Mouse (Mus musculus): ENCODE results near the gene Nudt17. TPM values are rescaled to one million over a fixed set of nuclear protein-coding genes. Genes with fewer than 3 reads are reported as not detected.
"Not testable (repeated sequence)": the region's sequence is repeated elsewhere in the genome, so short reads cannot be mapped to it uniquely, and the experiment has no call there.

Gene Nudt17
- polyA plus RNA-seq, 1 experiment, result 6.8 TPM

DNA sequence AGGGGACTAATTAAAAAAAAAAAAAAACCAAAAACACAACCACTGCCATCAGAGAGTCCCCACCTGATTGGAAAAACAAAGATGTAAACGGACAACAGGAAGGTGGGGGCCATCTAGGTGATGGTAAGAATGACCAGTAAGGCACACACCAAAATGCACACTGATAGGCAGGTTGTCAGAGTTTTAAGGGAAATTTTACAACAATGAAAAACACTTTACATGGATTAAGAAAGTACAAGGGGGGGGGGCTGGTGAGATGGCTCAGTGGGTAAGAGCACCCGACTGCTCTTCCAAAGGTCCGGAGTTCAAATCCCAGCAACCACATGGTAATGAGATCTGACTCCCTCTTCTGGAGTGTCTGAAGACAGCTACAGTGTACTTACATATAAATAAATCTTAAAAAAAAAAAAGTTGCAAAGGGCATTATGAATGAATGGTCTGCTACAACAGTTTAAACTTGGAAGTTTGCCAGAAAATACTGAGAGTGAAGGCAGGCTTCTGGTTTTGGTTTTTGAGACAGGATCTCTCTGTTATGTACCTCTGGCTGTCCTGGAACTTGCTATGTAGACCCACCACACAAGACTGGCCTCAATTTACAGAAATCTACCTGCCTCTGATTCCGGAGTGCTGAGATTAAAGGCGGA, 39.8 kb downstream of the Nudt17 start:
- no peak for TF ChIP-seq MYOD1 (IDR thresholded peaks at IDR 0.05; ENCODE audit: control insufficient read depth in 1 of 3, insufficient read length in 2 of 3, low read depth in 2 of 3)
- no peak for TF ChIP-seq POLR2A (IDR thresholded peaks at IDR 0.05; ENCODE audit: insufficient read length, low read depth)
- TF ChIP-seq E2F4 (IDR thresholded peaks at IDR 0.05; ENCODE audit: insufficient read depth), result no peak
- no peak for TF ChIP-seq MYOG (IDR thresholded peaks at IDR 0.05; ENCODE audit: control insufficient read depth in 1 of 3, insufficient read depth in 1 of 3, insufficient read length in 2 of 3, low read depth in 2 of 3)
- no peak for TF ChIP-seq SRF (IDR thresholded peaks at IDR 0.05; ENCODE audit: control insufficient read depth, insufficient read length, low read depth)
- no peak for TF ChIP-seq POLR2AphosphoS2 (IDR thresholded peaks at IDR 0.05; ENCODE audit: insufficient read length, low read depth)
- TF ChIP-seq TCF3 (IDR thresholded peaks at IDR 0.05; ENCODE audit: insufficient read length, low read depth), result no peak
- no peak for TF ChIP-seq USF1 (IDR thresholded peaks at IDR 0.05; ENCODE audit: low read depth)
- TF ChIP-seq REST (IDR thresholded peaks at IDR 0.05; ENCODE audit: insufficient read depth, insufficient read length), result no peak
- TF ChIP-seq TCF12 (IDR thresholded peaks at IDR 0.05; ENCODE audit: insufficient read depth, poor library complexity, severe bottlenecking), result no peak
- TF ChIP-seq CEBPB (IDR thresholded peaks at IDR 0.05; ENCODE audit: insufficient read depth, poor library complexity, severe bottlenecking), result no peak
- no peak for TF ChIP-seq MAX (IDR thresholded peaks at IDR 0.05; ENCODE audit: low read depth)
- no peak overlapping the region for H3ac ChIP-seq (ENCODE audit: control insufficient read depth, insufficient read length)
- no peaks in the 10 kb centered on the region for H3K36me3 ChIP-seq (ENCODE audit: control insufficient read depth, insufficient read depth)
- H3K4me3 ChIP-seq, result no peak overlapping the region
- no peak overlapping the region for H3K4me2 ChIP-seq (ENCODE audit: low read depth)
- H3K79me2 ChIP-seq (ENCODE audit: control insufficient read depth, insufficient read depth), result no peaks in the 10 kb centered on the region
- no peaks in the 10 kb centered on the region for H3K27me3 ChIP-seq (ENCODE audit: control insufficient read depth, insufficient read depth, insufficient read length)

DNA sequence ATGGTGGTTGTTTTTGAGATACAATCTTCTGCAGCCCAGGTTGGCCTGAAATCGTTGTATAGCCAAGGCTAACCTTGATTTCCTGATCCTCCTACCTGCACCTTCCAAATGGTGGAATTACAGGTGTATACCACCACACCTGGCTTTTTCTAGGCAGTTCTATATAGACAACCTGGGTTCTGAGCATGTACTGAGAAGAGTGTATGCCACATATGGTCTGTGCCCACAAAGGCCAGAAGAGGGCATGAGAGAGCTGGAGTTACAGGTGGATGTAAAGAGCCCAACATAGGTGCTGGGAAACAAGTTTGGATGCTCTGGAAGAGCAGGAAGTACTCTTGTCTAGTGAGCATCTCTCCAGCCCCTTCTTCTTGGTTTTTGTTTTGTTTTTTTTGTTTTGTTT, 41.0 kb downstream of the Nudt17 start:
- no peaks in the 10 kb centered on the region for H3K36me3 ChIP-seq (ENCODE audit: control insufficient read depth, insufficient read depth)
- no peak overlapping the region for H3ac ChIP-seq (ENCODE audit: control insufficient read depth, insufficient read length)
- TF ChIP-seq POLR2A (IDR thresholded peaks at IDR 0.05; ENCODE audit: insufficient read length, low read depth), result no peak
- TF ChIP-seq TCF3 (IDR thresholded peaks at IDR 0.05; ENCODE audit: insufficient read length, low read depth), result no peak
- no peak for TF ChIP-seq REST (IDR thresholded peaks at IDR 0.05; ENCODE audit: insufficient read depth, insufficient read length)
- TF ChIP-seq CEBPB (IDR thresholded peaks at IDR 0.05; ENCODE audit: insufficient read depth, poor library complexity, severe bottlenecking), result no peak
- TF ChIP-seq MYOD1 (IDR thresholded peaks at IDR 0.05; ENCODE audit: control insufficient read depth in 1 of 3, insufficient read length in 2 of 3, low read depth in 2 of 3), result no peak
- TF ChIP-seq MYOG (IDR thresholded peaks at IDR 0.05; ENCODE audit: control insufficient read depth in 1 of 3, insufficient read depth in 1 of 3, insufficient read length in 2 of 3, low read depth in 2 of 3), result no peak
- TF ChIP-seq USF1 (IDR thresholded peaks at IDR 0.05; ENCODE audit: low read depth), result no peak
- TF ChIP-seq MAX (IDR thresholded peaks at IDR 0.05; ENCODE audit: low read depth), result no peak
- no peak for TF ChIP-seq POLR2AphosphoS2 (IDR thresholded peaks at IDR 0.05; ENCODE audit: insufficient read length, low read depth)
- no peak for TF ChIP-seq E2F4 (IDR thresholded peaks at IDR 0.05; ENCODE audit: insufficient read depth)
- TF ChIP-seq TCF12 (IDR thresholded peaks at IDR 0.05; ENCODE audit: insufficient read depth, poor library complexity, severe bottlenecking), result no peak
- TF ChIP-seq SRF (IDR thresholded peaks at IDR 0.05; ENCODE audit: control insufficient read depth, insufficient read length, low read depth), result no peak
- no peaks in the 10 kb centered on the region for H3K79me2 ChIP-seq (ENCODE audit: control insufficient read depth, insufficient read depth)
- H3K4me2 ChIP-seq (ENCODE audit: low read depth), result no peak overlapping the region
- no peaks in the 10 kb centered on the region for H3K27me3 ChIP-seq (ENCODE audit: control insufficient read depth, insufficient read depth, insufficient read length)
- no peak overlapping the region for H3K4me3 ChIP-seq

GRCm38 (mm10) chr3:96666916-96667315, 41.4 kb downstream of the Nudt17 start:
- H3K79me2 ChIP-seq (ENCODE audit: control insufficient read depth, insufficient read depth), result no peaks in the 10 kb centered on the region
- H3K27me3 ChIP-seq (ENCODE audit: control insufficient read depth, insufficient read depth, insufficient read length), result no peaks in the 10 kb centered on the region
- no peaks in the 10 kb centered on the region for H3K36me3 ChIP-seq (ENCODE audit: control insufficient read depth, insufficient read depth)
- no peak overlapping the region for H3K4me2 ChIP-seq (ENCODE audit: low read depth)
- H3ac ChIP-seq (ENCODE audit: control insufficient read depth, insufficient read length), result no peak overlapping the region
- H3K4me3 ChIP-seq, result no peak overlapping the region
- no peak for TF ChIP-seq POLR2A (IDR thresholded peaks at IDR 0.05; ENCODE audit: insufficient read length, low read depth)
- no peak for TF ChIP-seq SRF (IDR thresholded peaks at IDR 0.05; ENCODE audit: control insufficient read depth, insufficient read length, low read depth)
- no peak for TF ChIP-seq REST (IDR thresholded peaks at IDR 0.05; ENCODE audit: insufficient read depth, insufficient read length)
- TF ChIP-seq MYOD1 (IDR thresholded peaks at IDR 0.05; ENCODE audit: control insufficient read depth in 1 of 3, insufficient read length in 2 of 3, low read depth in 2 of 3), result no peak
- TF ChIP-seq MYOG (IDR thresholded peaks at IDR 0.05; ENCODE audit: control insufficient read depth in 1 of 3, insufficient read depth in 1 of 3, insufficient read length in 2 of 3, low read depth in 2 of 3), result no peak
- no peak for TF ChIP-seq TCF3 (IDR thresholded peaks at IDR 0.05; ENCODE audit: insufficient read length, low read depth)
- TF ChIP-seq USF1 (IDR thresholded peaks at IDR 0.05; ENCODE audit: low read depth), result no peak
- no peak for TF ChIP-seq MAX (IDR thresholded peaks at IDR 0.05; ENCODE audit: low read depth)
- TF ChIP-seq E2F4 (IDR thresholded peaks at IDR 0.05; ENCODE audit: insufficient read depth), result no peak
- TF ChIP-seq TCF12 (IDR thresholded peaks at IDR 0.05; ENCODE audit: insufficient read depth, poor library complexity, severe bottlenecking), result no peak
- TF ChIP-seq CEBPB (IDR thresholded peaks at IDR 0.05; ENCODE audit: insufficient read depth, poor library complexity, severe bottlenecking), result no peak

GRCm38 (mm10) chr3:96665732-96666363, 42.5 kb downstream of the Nudt17 start:
- H3K36me3 ChIP-seq (ENCODE audit: control insufficient read depth, insufficient read depth); H3K4me2 ChIP-seq (ENCODE audit: low read depth); H3K4me3 ChIP-seq; H3K27me3 ChIP-seq (ENCODE audit: control insufficient read depth, insufficient read depth, insufficient read length); H3K79me2 ChIP-seq (ENCODE audit: control insufficient read depth, insufficient read depth); H3ac ChIP-seq (ENCODE audit: control insufficient read depth, insufficient read length): not testable (repeated sequence)

All from myocyte (in vitro differentiated cells).